Comparison of ENCODE assay signal across 23 mouse cellular contexts in genomic region chr3:81025568-81026213, GRCm38 (mm10). TPM values are rescaled to one million over a fixed set of nuclear protein-coding genes. Genes with fewer than 3 reads are reported as not detected.
DNase-seq lines count a peak whose midpoint lies in the region; ATAC-seq and TF ChIP-seq lines count a peak whose summit lies in the region.
"Had no signal": no experiment of that assay in that cellular context is flagged by ENCODE, and none has a peak within 500 bp of the region (broad histone marks: within the 10 kb centered on the region; RNA-seq: fewer than 3 reads in every experiment).

No protein-coding gene starts in this region.

- H3K27me3 ChIP-seq in embryonic facial prominence, embryonic 14.5 days (replicated peaks; ENCODE audit: control insufficient read depth, insufficient read depth, low read length) = no peaks in the 10 kb centered on the region
- no peaks in the 10 kb centered on the region for H3K27me3 ChIP-seq in embryonic facial prominence, embryonic 10.5 days (replicated peaks; ENCODE audit: low read depth, poor library complexity, severe bottlenecking)
- H3K27me3 ChIP-seq in hindbrain, embryonic 16.5 days (replicated peaks; ENCODE audit: control insufficient read depth, insufficient read depth, low read length) = no peaks in the 10 kb centered on the region
- no peaks in the 10 kb centered on the region for H3K27me3 ChIP-seq in hindbrain, embryonic 11.5 days (ENCODE audit: control insufficient read depth, insufficient read depth, low read length)
- H3K27me3 ChIP-seq in limb, embryonic 13.5 days = peaks cover 5% of the 10 kb centered on the region; the same call in 1 of the 2 replicates
- H3K27me3 ChIP-seq: embryonic facial prominence, embryonic 13.5 days; heart, embryonic 15.5 days; hindbrain, embryonic 15.5 days had no signal

- 48% methylated on average over 9 of the region's 9 CpGs for WGBS in embryonic facial prominence, embryonic 14.5 days
- WGBS in embryonic facial prominence, embryonic 10.5 days = 72% methylated on average over 9 of the region's 9 CpGs
- WGBS in hindbrain, embryonic 16.5 days = 74% methylated on average over 9 of the region's 9 CpGs
- 70% methylated on average over 9 of the region's 9 CpGs for WGBS in hindbrain, embryonic 11.5 days
- WGBS in limb, embryonic 13.5 days = 48% methylated on average over 9 of the region's 9 CpGs

- no peaks in the 10 kb centered on the region for H3K36me3 ChIP-seq in embryonic facial prominence, embryonic 14.5 days (ENCODE audit: control insufficient read depth, insufficient read depth, low read length)
- no peaks in the 10 kb centered on the region for H3K36me3 ChIP-seq in embryonic facial prominence, embryonic 10.5 days (replicated peaks)
- H3K36me3 ChIP-seq in hindbrain, embryonic 16.5 days (ENCODE audit: control insufficient read depth, insufficient read depth, low read length) = no peaks in the 10 kb centered on the region
- no peaks in the 10 kb centered on the region for H3K36me3 ChIP-seq in hindbrain, embryonic 11.5 days (ENCODE audit: control insufficient read depth, insufficient read depth, low read length)
- H3K36me3 ChIP-seq in limb, embryonic 13.5 days = no peaks in the 10 kb centered on the region
- H3K36me3 ChIP-seq: embryonic facial prominence, embryonic 13.5 days; G1E; heart, embryonic 15.5 days; hindbrain, embryonic 15.5 days had no signal

- no peak overlapping the region for H3K27ac ChIP-seq in embryonic facial prominence, embryonic 14.5 days (replicated peaks; ENCODE audit: low read depth, low read length)
- no peak overlapping the region for H3K27ac ChIP-seq in embryonic facial prominence, embryonic 10.5 days (replicated peaks)
- no peak overlapping the region for H3K27ac ChIP-seq in hindbrain, embryonic 16.5 days (ENCODE audit: low read depth, low read length)
- no peak overlapping the region for H3K27ac ChIP-seq in hindbrain, embryonic 11.5 days (ENCODE audit: low read depth, low read length)
- H3K27ac ChIP-seq in limb, embryonic 13.5 days = no peak overlapping the region
- H3K27ac ChIP-seq: embryonic facial prominence, embryonic 13.5 days; heart, adult 2 months; heart, embryonic 15.5 days; hindbrain, embryonic 15.5 days had no signal

- peak; percentile 41 for DNase-seq in embryonic facial prominence, embryonic 14.5 days (ENCODE audit: low spot score)
- no peak for DNase-seq in embryonic facial prominence, embryonic 10.5 days (ENCODE audit: low spot score)
- no peak for DNase-seq in hindbrain, embryonic 11.5 days (ENCODE audit: low spot score)
- peak; percentile 91 for DNase-seq in brain, embryonic 14.5 days (ENCODE audit: low read depth)
- DNase-seq: adrenal gland, adult 8-10 months; adrenal gland, postnatal 36 days; B cell, adult 2 months; cerebellum, adult 11 months; cerebellum, adult 8-10 months; cerebellum, postnatal 14 days; gastrocnemius, postnatal 14 days; heart, adult 2 months; heart, postnatal 14 days had no signal

- no peak for TF ChIP-seq POLR2A in brain, embryonic 14.5 days (IDR thresholded peaks at IDR 0.05; ENCODE audit: borderline replicate concordance, extremely low read depth, insufficient read depth, insufficient read length, poor library complexity, severe bottlenecking)

- H3K9me3 ChIP-seq in embryonic facial prominence, embryonic 14.5 days (ENCODE audit: control insufficient read depth, low read length) = no peaks in the 10 kb centered on the region
- H3K9me3 ChIP-seq in embryonic facial prominence, embryonic 10.5 days = no peaks in the 10 kb centered on the region
- no peaks in the 10 kb centered on the region for H3K9me3 ChIP-seq in hindbrain, embryonic 16.5 days (ENCODE audit: control insufficient read depth, low read length)
- H3K9me3 ChIP-seq in hindbrain, embryonic 11.5 days (ENCODE audit: control insufficient read depth, low read length) = no peaks in the 10 kb centered on the region
- no peaks in the 10 kb centered on the region for H3K9me3 ChIP-seq in limb, embryonic 13.5 days
- H3K9me3 ChIP-seq: embryonic facial prominence, embryonic 13.5 days; G1E; heart, embryonic 15.5 days; hindbrain, embryonic 15.5 days had no signal

- no peak overlapping the region for H3K4me3 ChIP-seq in embryonic facial prominence, embryonic 14.5 days (ENCODE audit: low read depth, low read length)
- H3K4me3 ChIP-seq in embryonic facial prominence, embryonic 10.5 days = no peak overlapping the region
- no peak overlapping the region for H3K4me3 ChIP-seq in hindbrain, embryonic 16.5 days (ENCODE audit: low read length)
- no peak overlapping the region for H3K4me3 ChIP-seq in hindbrain, embryonic 11.5 days (ENCODE audit: low read depth, low read length)
- no peak overlapping the region for H3K4me3 ChIP-seq in limb, embryonic 13.5 days
- H3K4me3 ChIP-seq: embryonic facial prominence, embryonic 13.5 days; heart, adult 2 months; heart, embryonic 15.5 days; hindbrain, embryonic 15.5 days had no signal

- ATAC-seq in embryonic facial prominence, embryonic 14.5 days (ENCODE audit: low read depth) = no peak
- peak; percentile 56; the same call in 1 of the 2 replicates for ATAC-seq in hindbrain, embryonic 16.5 days
- ATAC-seq in hindbrain, embryonic 11.5 days (ENCODE audit: low FRiP score) = no peak
- peak; percentile 57; the same call in 1 of the 2 replicates for ATAC-seq in limb, embryonic 13.5 days (ENCODE audit: low FRiP score, low read depth)
- no peak for ATAC-seq in monocyte, adult 5-6 weeks (replicated peaks; ENCODE audit: insufficient number of reproducible peaks, low FRiP score, low TSS enrichment, poor library complexity, severe bottlenecking)
- ATAC-seq: CD4-positive, CD25-positive, alpha-beta regulatory T cell, adult 4 months had no signal

- 0 out of 2 replicates have a peak, but pooled peaks cover 4% of the 10 kb centered on the region for H3K4me1 ChIP-seq in embryonic facial prominence, embryonic 14.5 days (ENCODE audit: control insufficient read depth, insufficient read depth, low read length)
- H3K4me1 ChIP-seq in embryonic facial prominence, embryonic 10.5 days = peaks cover 7% of the 10 kb centered on the region; the same call in 1 of the 2 replicates
- H3K4me1 ChIP-seq in hindbrain, embryonic 16.5 days (ENCODE audit: control insufficient read depth, insufficient read depth, low read depth, low read length) = no peaks in the 10 kb centered on the region
- H3K4me1 ChIP-seq in hindbrain, embryonic 11.5 days (replicated peaks; ENCODE audit: control insufficient read depth, insufficient read depth, low read length) = no peaks in the 10 kb centered on the region
- peaks cover 30% of the 10 kb centered on the region for H3K4me1 ChIP-seq in limb, embryonic 13.5 days
- H3K4me1 ChIP-seq: heart, embryonic 15.5 days; hindbrain, embryonic 15.5 days had no signal

- no peak for TF ChIP-seq CTCF in brain, embryonic 14.5 days (IDR thresholded peaks at IDR 0.05; ENCODE audit: borderline replicate concordance, extremely low read depth, insufficient read depth, insufficient read length)

- H3K9ac ChIP-seq in embryonic facial prominence, embryonic 14.5 days (ENCODE audit: low read depth, low read length) = no peak overlapping the region
- no peak overlapping the region for H3K9ac ChIP-seq in hindbrain, embryonic 16.5 days (ENCODE audit: low read depth, low read length)
- no peak overlapping the region for H3K9ac ChIP-seq in hindbrain, embryonic 11.5 days (ENCODE audit: low read depth, low read length)
- no peak overlapping the region for H3K9ac ChIP-seq in limb, embryonic 13.5 days
- H3K9ac ChIP-seq: embryonic facial prominence, embryonic 13.5 days; heart, embryonic 15.5 days; hindbrain, embryonic 15.5 days had no signal

- no peak overlapping the region for H3K4me2 ChIP-seq in embryonic facial prominence, embryonic 14.5 days (ENCODE audit: low read depth, low read length)
- H3K4me2 ChIP-seq in hindbrain, embryonic 16.5 days (ENCODE audit: low read length) = no peak overlapping the region
- H3K4me2 ChIP-seq in hindbrain, embryonic 11.5 days (replicated peaks; ENCODE audit: low read depth, low read length) = no peak overlapping the region
- no peak overlapping the region for H3K4me2 ChIP-seq in limb, embryonic 13.5 days (replicated peaks)
- H3K4me2 ChIP-seq: embryonic facial prominence, embryonic 13.5 days; heart, embryonic 11.5 days; heart, embryonic 15.5 days; hindbrain, embryonic 15.5 days had no signal

RNA-seq across cellular contexts. Expression of gene Pdgfc, which starts 10.5 kb away (rescaled TPM):
- polyA plus RNA-seq in embryonic facial prominence, embryonic 14.5 days (2014; fragmentation: Nextera tagmentation; extraction: Ambion mirVana) = 27.7 and 30.4 TPM in 2 replicates
- 38.6 and 43.3 TPM in 2 replicates for polyA plus RNA-seq in embryonic facial prominence, embryonic 10.5 days (2016; fragmentation: Nextera tagmentation; extraction: Ambion mirVana)
- 6.7 and 7.2 TPM in 2 replicates for polyA plus RNA-seq in hindbrain, embryonic 16.5 days (2015; fragmentation: Nextera tagmentation; extraction: Ambion mirVana)
- polyA plus RNA-seq in hindbrain, embryonic 11.5 days (2014; fragmentation: Nextera tagmentation; extraction: Ambion mirVana) = 17.3 and 22.9 TPM in 2 replicates
- polyA plus RNA-seq in brain, embryonic 14.5 days (2012; rRNA removed) = 5.0 and 6.2 TPM in 2 replicates
- polyA plus RNA-seq in limb, embryonic 13.5 days (2015; fragmentation: Nextera tagmentation; extraction: Ambion mirVana) = 48.9 and 54.4 TPM in 2 replicates
- 0.86 TPM in 1 of 3 replicates, not detected in the others for total RNA-seq in monocyte, adult 5-6 weeks (2017)
- total RNA-seq: hematopoietic stem cell, adult 5-6 weeks had no signal
- polyA plus RNA-seq: CD4-positive, CD25-positive, alpha-beta regulatory T cell, adult 4 months; G1E had no signal

Comparison
In these comparisons a context has a peak if more than half of its experiments do, and no peak if none do; other contexts are left out.
1. ATAC-seq: peak in hindbrain, embryonic 16.5 days (single experiment) and limb, embryonic 13.5 days (single experiment); none in embryonic facial prominence, embryonic 14.5 days (single experiment), hindbrain, embryonic 11.5 days (single experiment) and monocyte, adult 5-6 weeks (single experiment).
2. DNase-seq: peak in embryonic facial prominence, embryonic 14.5 days (single experiment) and brain, embryonic 14.5 days (single experiment); none in embryonic facial prominence, embryonic 10.5 days (single experiment) and hindbrain, embryonic 11.5 days (single experiment).